Mouse (Mus musculus): Measurements from ENCODE around the gene Dnah14.

DNA sequence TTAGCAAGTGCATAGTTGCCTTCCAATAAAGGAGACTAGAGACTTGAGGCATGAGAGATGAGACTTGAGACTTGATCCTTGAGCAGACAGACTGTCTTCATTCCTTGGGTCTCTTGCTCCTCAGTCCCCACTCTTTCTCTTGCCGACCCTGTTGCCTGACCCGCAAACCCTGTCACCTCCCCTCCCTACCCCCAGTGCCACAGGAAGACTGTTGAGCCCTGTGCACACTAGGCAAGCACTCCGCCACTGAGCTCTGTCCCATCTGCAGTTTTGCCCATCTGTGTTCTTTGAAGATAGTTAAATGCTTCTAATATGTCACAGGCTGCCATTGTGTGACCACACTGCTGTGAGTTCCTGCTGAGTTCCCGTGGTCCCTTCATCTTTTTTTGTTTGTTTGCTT is 23.0 kb downstream of the Dnah14 start:
- TF ChIP-seq EP300 (IDR thresholded peaks at IDR 0.05; ENCODE audit: low read depth) = no peak
- TF ChIP-seq CTCF (IDR thresholded peaks at IDR 0.05; ENCODE audit: low read depth) = no peak

All from heart, postnatal 0 days (tissue).